ENCODE assay signal across 15 mouse cellular contexts in genomic region chr8:95435930-95436329, GRCm38 (mm10). TPM values are rescaled to one million over a fixed set of nuclear protein-coding genes. Genes with fewer than 3 reads are reported as not detected.
A peak's percentile ranks its signal among the peaks of the same experiment; 100 is the strongest.
DNase-seq lines count a peak whose midpoint lies in the region; TF ChIP-seq lines count a peak whose summit lies in the region.
"Had no signal": no experiment of that assay in that cellular context is flagged by ENCODE, and none has a peak within 500 bp of the region (broad histone marks: within the 10 kb centered on the region; RNA-seq: fewer than 3 reads in every experiment).

No protein-coding gene starts in this region.

- peak; percentile 35 for TF ChIP-seq CTCF in left cerebral cortex, adult 2 months (IDR thresholded peaks at IDR 0.05)
- TF ChIP-seq CTCF in cortical plate, adult 2 months (IDR thresholded peaks at IDR 0.05; ENCODE audit: extremely low read depth, insufficient read depth, low read length): 0 out of 2 replicates have a peak, but pooled peaks have one; percentile 1

- H3K4me3 ChIP-seq in left cerebral cortex, adult 2 months: no peak overlapping the region
- H3K4me3 ChIP-seq in cortical plate, adult 2 months (ENCODE audit: insufficient read depth, low read length): no peak overlapping the region

- TF ChIP-seq POLR2A in cortical plate, adult 2 months (IDR thresholded peaks at IDR 0.05; ENCODE audit: extremely low read depth, insufficient read depth, low read length): no peak

- peaks cover 6% of the 10 kb centered on the region for H3K4me1 ChIP-seq in cortical plate, adult 2 months (ENCODE audit: control insufficient read depth, insufficient read depth, low read length)

- intact Hi-C loops in left cerebral cortex, adult 2 months (cut with DNase I): loop anchor here (2.0 kb wide), 1 partner anchor 83 kb away; the partner anchor contains the start of gene Mmp15
- intact Hi-C loops in left cerebral cortex, postnatal 36 days (cut with DNase I): loop anchor here (2.0 kb wide), 1 partner anchor 89 kb away; no protein-coding TSS in a partner anchor

- DNase-seq in cerebellum, adult 9-10 months: peak; percentile 33
- no peak for DNase-seq in cerebellum, adult 9-11 months
- DNase-seq in left cerebral cortex, adult 2 months (ENCODE audit: extremely low spot score in 1 of 2, low spot score in 2 of 2): no peak
- DNase-seq in left cerebral cortex, postnatal 36 days (ENCODE audit: low spot score in 2 of 2): no peak
- DNase-seq in B cell, adult 2 months: peak; percentile 17 to 29
- no peak for DNase-seq in right cerebral cortex, postnatal 4 days
- DNase-seq in cerebellum, adult 8-10 months: no peak
- DNase-seq: adrenal gland, adult 8-10 months; cerebellum, postnatal 36 days; heart, postnatal 36 days; retina, postnatal 1 day; thymus, postnatal 14 days had no signal

- no peak overlapping the region for H3K27ac ChIP-seq in left cerebral cortex, adult 2 months
- no peak overlapping the region for H3K27ac ChIP-seq in cortical plate, adult 2 months (ENCODE audit: insufficient read depth, low read length)
- H3K27ac ChIP-seq: limb, embryonic 12.5 days; macrophage had no signal

RNA-seq across cellular contexts. Expression of gene Cfap20, which starts 1.3 kb away (rescaled TPM):
- 10 to 100 TPM; 57.7 to 58.7 TPM for total RNA-seq in left cerebral cortex, adult 2 months (2021)
- 10 to 100 TPM; 49.3 to 66.1 TPM for total RNA-seq in left cerebral cortex, postnatal 36 days (2021)
- 86.3 and 90.4 TPM in 2 replicates for polyA plus RNA-seq in cortical plate, adult 2 months (2012; rRNA removed)

RNA-seq across cellular contexts. Expression of gene Csnk2a2, which starts 53.9 kb away (rescaled TPM):
- 10 to 100 TPM; 71.6 to 86.2 TPM for total RNA-seq in left cerebral cortex, adult 2 months (2021)
- total RNA-seq in left cerebral cortex, postnatal 36 days (2021): 10 to 100 TPM; 77.7 to 90.3 TPM
- polyA plus RNA-seq in cortical plate, adult 2 months (2012; rRNA removed): 51.3 and 56.8 TPM in 2 replicates

Comparison
In these comparisons a context has a peak if more than half of its experiments do, and no peak if none do; other contexts are left out.
1. DNase-seq: peak in cerebellum, adult 9-10 months (single experiment) and B cell, adult 2 months (2 of 2); none in cerebellum, adult 9-11 months (single experiment), left cerebral cortex, adult 2 months (0 of 2), left cerebral cortex, postnatal 36 days (0 of 2), right cerebral cortex, postnatal 4 days (single experiment) and cerebellum, adult 8-10 months (single experiment).